Mouse (Mus musculus) midbrain, postnatal 0 days (tissue): ENCODE measurements around the gene Shf. TPM values are rescaled to one million over a fixed set of nuclear protein-coding genes. Genes with fewer than 3 reads are reported as not detected.
"Not testable (repeated sequence)": the region's sequence is repeated elsewhere in the genome, so short reads cannot be mapped to it uniquely, and the experiment has no call there.

Experiments
- ATAC-seq: fragments of 200-750 bp; cut with Nextera tagmentation; 2 replicates; pipeline ENCODE4 v1.8.0; 2017; ENCODE audit warnings: moderate number of reproducible peaks, mild to moderate bottlenecking, moderate TSS enrichment, moderate library complexity; ENCODE audit not compliant: low FRiP score
- DNase-seq: peaks from one replicate; pipeline ENCODE4 v3.0.0-alpha.2; 2015; ENCODE audit warnings: low spot score
- H3K27ac ChIP-seq: fragments of 300-500 bp; sonication (generic); 2 replicates; pipeline ENCODE4 v1.5.1; 2014; ENCODE audit warnings: low read depth, mild to moderate bottlenecking, low read length, mixed read lengths
- H3K27me3 ChIP-seq: fragments of 300-500 bp; sonication (generic); 2 replicates; pipeline ENCODE4 v1.6.1; 2014; ENCODE audit warnings: low read length, control low read depth, mixed read lengths; ENCODE audit not compliant: insufficient read depth
- H3K36me3 ChIP-seq: fragments of 300-500 bp; sonication (generic); 2 replicates; pipeline ENCODE4 v1.6.1; 2014; ENCODE audit warnings: low read length, control low read depth, mixed read lengths; ENCODE audit not compliant: insufficient read depth
- H3K4me1 ChIP-seq: fragments of 300-500 bp; sonication (generic); 2 replicates; pipeline ENCODE4 v1.6.1; 2014; ENCODE audit warnings: mild to moderate bottlenecking, control low read depth, antibody characterized with exemption, low read length, mixed read lengths; ENCODE audit not compliant: insufficient read depth
- H3K4me2 ChIP-seq: fragments of 300-500 bp; sonication (generic); 2 replicates; pipeline ENCODE4 v1.6.1; 2014; ENCODE audit warnings: low read depth, mild to moderate bottlenecking, low read length, mixed read lengths; ENCODE audit not compliant: poor library complexity, severe bottlenecking
- H3K4me3 ChIP-seq: fragments of 300-500 bp; sonication (generic); 2 replicates; pipeline ENCODE4 v1.5.1; 2014; ENCODE audit warnings: low read depth, mild to moderate bottlenecking, low read length, moderate library complexity
- H3K9ac ChIP-seq: fragments of 300-500 bp; sonication (generic); replicated peaks from 2 replicates; pipeline ENCODE4 v1.6.1; 2014; ENCODE audit warnings: mild to moderate bottlenecking, low read length, moderate library complexity, mixed read lengths; ENCODE audit not compliant: poor library complexity, severe bottlenecking
- H3K9me3 ChIP-seq: fragments of 300-500 bp; sonication (generic); 2 replicates; pipeline ENCODE4 v1.6.1; 2016; ENCODE audit warnings: low read length, control low read depth
- CTCF ChIP-seq: IDR thresholded peaks from 2 replicates; pipeline ENCODE4 v1.5.1; 2016; ENCODE audit warnings: antibody characterized with exemption, mild to moderate bottlenecking
- WGBS: fragments of 180-500 bp; shearing (Covaris S2); extraction: QIAGEN DNeasy Blood & Tissue Kit; methylation state at CpG from one replicate; pipeline ENCODE4 v1.1.7; 2014; 5-methylcytosine and 5-hydroxymethylcytosine counted together
- polyA plus RNA-seq: library from polyadenylated mRNA; unstranded; fragments of >200 nt; fragmentation: Nextera tagmentation; extraction: Ambion mirVana; gene quantifications from 2 replicates; pipeline ENCODE4 v1.2.1, GENCODE M21; 2015
- total RNA-seq: library from RNA; depleted of rRNA; stranded (reverse); fragments of >200 nt; gene quantifications from 2 replicates; pipeline ENCODE4 v1.2.3, GENCODE M21; 2014; rRNA removed

Gene Shf
- total RNA-seq (95.6 and 138 TPM in 2 replicates), polyA plus RNA-seq (9.2 and 11.6 TPM in 2 replicates)

DNA sequence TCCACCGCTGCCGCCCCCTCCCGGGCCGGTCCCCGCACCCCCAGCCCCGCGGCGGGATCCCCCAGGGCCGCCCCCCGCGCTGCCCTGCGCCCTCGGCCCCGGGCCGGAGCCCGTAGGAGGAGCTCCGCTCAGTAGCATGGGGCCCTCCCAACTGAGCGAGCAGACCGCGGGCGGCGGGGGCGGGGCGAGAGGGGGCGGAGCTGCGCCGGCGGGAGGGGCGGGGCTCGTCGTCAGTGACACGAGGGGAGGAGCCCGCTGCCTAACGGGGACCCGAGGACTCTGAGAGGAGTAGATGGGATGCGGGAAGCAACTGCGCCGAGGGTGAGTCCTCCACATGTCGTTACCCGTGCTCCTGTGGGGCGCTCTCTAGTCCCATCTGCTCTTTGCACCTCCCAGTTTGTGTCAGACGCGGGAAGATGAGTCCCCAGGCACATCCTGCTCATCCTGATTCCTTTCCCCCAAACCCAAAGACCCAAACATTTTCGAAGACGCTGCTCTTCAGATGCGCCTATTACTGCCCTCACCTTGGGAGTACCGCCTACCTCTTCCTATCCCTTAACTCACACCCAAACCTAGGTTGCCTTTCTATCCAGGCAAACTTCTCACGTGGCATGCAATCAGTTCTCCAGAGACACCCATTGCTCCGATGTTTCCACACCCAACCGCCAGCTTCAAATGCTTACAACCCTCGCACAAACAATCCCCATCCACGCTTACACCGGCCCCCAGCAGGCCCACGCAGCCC is at the start of gene Shf:
Gene Shf, minus strand, starts transcription at position 168 of the 745 bp plus-strand sequence.
- peak within 1 kb of the TSS; percentile 68 for H3K27ac ChIP-seq
- H3K36me3 ChIP-seq, result no peaks in the 10 kb centered on the region
- DNase-seq, result peak; percentile 84
- WGBS, result 1% methylated on average over 33 of the region's 54 CpGs
- peak; percentile 87 for ATAC-seq
- H3K4me3 ChIP-seq, result peak within 1 kb of the TSS; percentile 93
- H3K9ac ChIP-seq, result peak within 1 kb of the TSS; percentile 91
- no peaks in the 10 kb centered on the region for H3K27me3 ChIP-seq
- no peak for TF ChIP-seq CTCF
- no peaks in the 10 kb centered on the region for H3K9me3 ChIP-seq
- H3K4me2 ChIP-seq, result peak within 1 kb of the TSS; percentile 81
- peaks cover 18% of the 10 kb centered on the region; the same call in 1 of the 2 replicates for H3K4me1 ChIP-seq

DNA sequence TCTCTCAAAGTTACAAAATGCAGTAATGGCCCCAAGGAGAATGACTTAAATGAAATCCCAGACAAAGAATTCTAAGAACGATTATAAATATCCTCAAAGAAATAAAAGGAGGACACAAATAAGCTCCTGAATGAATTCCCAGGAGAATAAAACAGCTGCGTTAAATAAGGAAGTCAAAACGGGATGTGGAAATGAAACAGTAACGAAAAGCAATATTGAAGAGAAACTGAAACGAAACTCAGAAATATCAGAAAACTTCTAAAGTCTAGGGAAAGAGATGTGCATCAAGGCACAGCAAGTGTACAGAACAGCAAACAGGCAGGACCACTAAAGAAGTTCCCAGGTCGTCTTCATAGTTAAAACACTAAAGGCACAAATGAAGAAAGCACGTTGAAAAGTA is 40.0 kb upstream of the Shf start:
- no peak for DNase-seq
- 80% methylated on average over 7 of the region's 7 CpGs for WGBS
- no peak for ATAC-seq
- H3K4me2 ChIP-seq, result no peak overlapping the region
- no peaks in the 10 kb centered on the region for H3K36me3 ChIP-seq
- H3K4me3 ChIP-seq, result no peak overlapping the region
- H3K9ac ChIP-seq, result no peak overlapping the region
- no peaks in the 10 kb centered on the region for H3K27me3 ChIP-seq
- H3K27ac ChIP-seq, result no peak overlapping the region
- H3K9me3 ChIP-seq, result no peaks in the 10 kb centered on the region
- no peaks in the 10 kb centered on the region for H3K4me1 ChIP-seq
- TF ChIP-seq CTCF, result no peak

DNA sequence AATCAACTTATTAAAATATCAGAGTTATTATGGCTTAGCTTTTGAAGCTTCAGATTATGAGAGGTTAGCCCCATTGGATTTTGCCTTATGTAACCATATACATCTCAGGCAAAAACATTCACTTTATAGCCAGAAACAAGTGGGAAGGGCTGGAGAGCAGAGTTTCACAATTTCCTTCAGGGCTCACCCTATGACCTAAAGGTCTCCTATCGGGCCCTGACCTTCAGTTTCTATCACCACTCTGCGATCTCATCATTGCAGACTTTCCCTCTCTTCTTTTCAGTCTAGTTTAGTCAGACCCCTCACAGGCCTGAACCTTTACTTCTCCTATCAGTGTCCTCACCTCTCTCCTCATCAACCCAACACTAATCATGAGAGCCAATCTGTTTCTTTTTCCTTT is 38.6 kb upstream of the Shf start:
- WGBS, result 88% methylated on average over 2 of the region's 2 CpGs
- H3K27me3 ChIP-seq, result no peaks in the 10 kb centered on the region
- no peak for TF ChIP-seq CTCF
- DNase-seq (no peak), ATAC-seq (no peak)
- no peak overlapping the region for H3K4me2 ChIP-seq
- H3K4me1 ChIP-seq, result no peaks in the 10 kb centered on the region
- H3K9ac ChIP-seq, result no peak overlapping the region
- no peak overlapping the region for H3K27ac ChIP-seq
- H3K36me3 ChIP-seq, result no peaks in the 10 kb centered on the region
- no peaks in the 10 kb centered on the region for H3K9me3 ChIP-seq
- no peak overlapping the region for H3K4me3 ChIP-seq

DNA sequence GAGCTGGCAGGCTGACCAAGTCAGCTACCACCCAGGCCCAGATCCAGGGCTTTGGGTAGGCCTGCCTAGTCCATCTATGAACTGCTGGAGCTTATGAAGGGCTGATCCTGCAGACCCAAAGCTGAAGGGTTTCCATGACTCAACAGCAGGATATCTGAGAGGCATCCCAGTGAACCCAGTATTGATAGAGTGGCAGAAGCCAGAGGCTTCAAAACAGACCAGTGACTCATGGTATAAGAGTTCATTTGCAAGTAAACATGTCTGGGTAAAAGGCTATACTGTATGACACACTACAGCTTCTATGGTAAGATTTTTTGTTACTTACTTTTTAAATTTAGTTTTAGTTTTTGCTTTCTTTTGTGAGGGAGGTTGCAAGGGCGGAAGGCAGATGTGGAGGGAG is 27.2 kb upstream of the Shf start:
- DNase-seq (no peak), ATAC-seq (no peak)
- TF ChIP-seq CTCF, result no peak
- Histone ChIP-seq H3K27ac (no peak overlapping the region), H3K4me2 (no peak overlapping the region), H3K36me3 (no peaks in the 10 kb centered on the region), H3K9ac (no peak overlapping the region), H3K27me3 (no peaks in the 10 kb centered on the region), H3K4me3 (no peak overlapping the region), H3K4me1 (no peaks in the 10 kb centered on the region), H3K9me3 (no peaks in the 10 kb centered on the region)
- 88% methylated on average over 1 of the region's 1 CpGs for WGBS

DNA sequence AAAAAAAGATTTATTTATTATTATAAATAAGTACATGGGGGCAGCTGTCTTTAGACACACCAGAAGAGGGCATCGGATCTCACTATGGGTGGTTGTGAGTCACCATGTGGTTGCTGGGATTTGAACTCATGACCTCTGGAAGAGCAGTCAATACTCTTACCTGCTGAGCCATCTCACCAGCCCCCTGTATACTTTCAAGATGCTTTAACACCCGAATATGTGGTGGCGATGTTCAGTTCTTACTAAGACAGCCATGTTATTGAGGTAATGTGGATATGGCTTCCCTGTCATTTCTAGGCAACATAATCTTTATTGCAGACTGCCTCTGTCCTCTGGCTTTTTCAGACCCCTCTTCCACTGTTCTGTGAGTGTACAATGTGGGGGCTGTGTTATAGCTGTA is 18.2 kb upstream of the Shf start:
- H3K36me3 ChIP-seq, H3K4me1 ChIP-seq, DNase-seq, H3K4me3 ChIP-seq, ATAC-seq, H3K27ac ChIP-seq, H3K9ac ChIP-seq, H3K27me3 ChIP-seq, H3K4me2 ChIP-seq, H3K9me3 ChIP-seq: not testable (repeated sequence)
- WGBS, result 91% methylated on average over 3 of the region's 3 CpGs

DNA sequence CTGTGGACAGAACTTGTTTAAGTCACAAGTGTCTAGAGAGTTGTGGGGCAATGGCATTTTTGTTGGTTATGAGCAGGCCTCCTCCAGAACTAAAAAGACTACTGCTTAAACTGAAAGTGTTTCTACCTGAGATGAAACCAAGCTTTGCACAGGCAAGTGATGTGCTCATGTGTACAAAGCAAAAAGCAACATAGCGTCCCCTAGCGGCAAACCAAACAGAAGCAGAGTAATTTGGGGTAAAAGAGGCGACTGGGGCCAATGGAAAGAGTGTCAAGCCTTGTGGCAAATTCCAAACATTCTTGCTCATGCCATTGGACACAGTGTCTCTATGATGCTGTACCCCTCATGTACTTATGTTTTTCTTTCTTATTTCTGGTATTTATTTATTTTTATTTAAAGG is 16.1 kb upstream of the Shf start:
- 0 out of 2 replicates have a peak, but pooled peaks have one; percentile 6 for TF ChIP-seq CTCF
- no peak overlapping the region for H3K27ac ChIP-seq
- H3K4me3 ChIP-seq, result no peak overlapping the region
- no peaks in the 10 kb centered on the region for H3K27me3 ChIP-seq
- 48% methylated on average over 3 of the region's 3 CpGs for WGBS
- no peak overlapping the region for H3K4me2 ChIP-seq
- H3K9ac ChIP-seq, result no peak overlapping the region
- ATAC-seq (no peak), DNase-seq (no peak)
- no peaks in the 10 kb centered on the region for H3K4me1 ChIP-seq
- H3K9me3 ChIP-seq, result no peaks in the 10 kb centered on the region
- H3K36me3 ChIP-seq, result no peaks in the 10 kb centered on the region
